Mouse (Mus musculus) CH12.LX (cell line): ENCODE data around the gene Cycs.

Experiments
- E2F4 ChIP-seq: IDR thresholded peaks from 2 replicates; pipeline ENCODE4 v1.6.1; 2011; ENCODE audit warnings: low read depth, low read length, improper control_type of control experiment; ENCODE audit not compliant: insufficient replicate concordance
- KAT2A ChIP-seq: IDR thresholded peaks from 2 replicates; pipeline ENCODE4 v1.6.1; 2012; ENCODE audit warnings: low read length, improper control_type of control experiment, inconsistent platforms; ENCODE audit not compliant: insufficient replicate concordance
- MAFK ChIP-seq: IDR thresholded peaks from 2 replicates; pipeline ENCODE4 v1.6.1; 2011; ENCODE audit warnings: low read length, improper control_type of control experiment; ENCODE audit not compliant: insufficient replicate concordance
- MEF2A ChIP-seq: IDR thresholded peaks from 2 replicates; pipeline ENCODE4 v1.6.1; 2014; ENCODE audit warnings: low read depth, mild to moderate bottlenecking, inconsistent platforms, low read length, improper control_type of control experiment, borderline replicate concordance
- NELFE ChIP-seq: IDR thresholded peaks from 2 replicates; pipeline ENCODE4 v1.6.1; 2011; ENCODE audit warnings: low read depth, low read length, improper control_type of control experiment
- POLR2A ChIP-seq: IDR thresholded peaks from 2 replicates; pipeline ENCODE4 v1.6.1; 2011; ENCODE audit warnings: low read depth, mild to moderate bottlenecking, improper control_type of control experiment, low read length
- TCF12 ChIP-seq: IDR thresholded peaks from 2 replicates; pipeline ENCODE4 v1.6.1; 2014; ENCODE audit warnings: low read depth, mild to moderate bottlenecking, inconsistent platforms, low read length, improper control_type of control experiment
- ZC3H11A ChIP-seq: IDR thresholded peaks from 2 replicates; pipeline ENCODE4 v1.6.1; 2012; ENCODE audit warnings: low read depth, mild to moderate bottlenecking, inconsistent platforms, low read length, improper control_type of control experiment
- ZNF384 ChIP-seq: IDR thresholded peaks from 2 replicates; pipeline ENCODE4 v1.6.1; 2012; ENCODE audit warnings: low read depth, low read length, improper control_type of control experiment, inconsistent platforms

DNA sequence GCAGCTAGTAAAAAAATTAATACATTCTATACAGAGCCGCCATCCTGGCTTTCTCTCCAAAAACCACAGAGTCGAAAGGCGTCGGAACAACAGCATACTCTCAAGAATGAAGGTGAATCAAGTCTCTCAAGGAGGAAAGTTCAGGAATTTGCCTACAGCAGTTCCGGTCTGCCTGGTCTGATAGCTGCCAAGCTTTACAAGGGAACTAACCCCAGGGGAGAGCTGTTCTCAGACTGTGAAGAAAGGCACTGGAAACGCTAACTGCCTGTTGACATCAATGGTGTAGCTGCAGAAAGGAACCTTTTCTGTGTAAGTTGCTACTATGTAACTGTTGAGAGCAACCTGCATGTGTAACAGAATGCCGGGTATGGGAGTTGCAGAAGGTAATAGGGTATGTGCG lies 34.4 kb downstream of the Cycs start:
- no peak for TF ChIP-seq ZNF384
- TF ChIP-seq POLR2A = no peak
- TF ChIP-seq E2F4 = no peak
- no peak for TF ChIP-seq NELFE
- no peak for TF ChIP-seq ZC3H11A
- TF ChIP-seq KAT2A = no peak
- TF ChIP-seq MAFK = no peak
- no peak for TF ChIP-seq MEF2A
- no peak for TF ChIP-seq TCF12
